Mouse (Mus musculus) lung, embryonic 15.5 days (tissue): Measurements from ENCODE around the gene Dhdds. TPM values are rescaled to one million over a fixed set of nuclear protein-coding genes. Genes with fewer than 3 reads are reported as not detected.
"Not testable (repeated sequence)": the region's sequence is repeated elsewhere in the genome, so short reads cannot be mapped to it uniquely, and the experiment has no call there.

ENCODE experiments used
- ATAC-seq: fragments of 200-750 bp; cut with Nextera tagmentation; 2 replicates; pipeline ENCODE4 v1.8.0; 2017; ENCODE audit warnings: moderate number of reproducible peaks, borderline replicate concordance; ENCODE audit not compliant: low FRiP score, low TSS enrichment; ENCODE audit errors: extremely low read depth
- H3K27ac ChIP-seq: fragments of 300-500 bp; sonication (generic); 2 replicates; pipeline ENCODE4 v1.5.1; 2015; ENCODE audit warnings: moderate library complexity, mild to moderate bottlenecking, inconsistent platforms
- H3K27me3 ChIP-seq: fragments of 300-500 bp; sonication (generic); 2 replicates; pipeline ENCODE4 v1.6.1; 2015; ENCODE audit warnings: inconsistent platforms
- H3K36me3 ChIP-seq: fragments of 300-500 bp; sonication (generic); 2 replicates; pipeline ENCODE4 v1.6.1; 2015; ENCODE audit warnings: inconsistent platforms
- H3K4me1 ChIP-seq: fragments of 300-500 bp; sonication (generic); 2 replicates; pipeline ENCODE4 v1.6.1; 2015; ENCODE audit warnings: inconsistent platforms
- H3K4me2 ChIP-seq: fragments of 300-500 bp; sonication (generic); 2 replicates; pipeline ENCODE4 v1.6.1; 2015; ENCODE audit warnings: inconsistent platforms, mild to moderate bottlenecking, moderate library complexity
- H3K4me3 ChIP-seq: fragments of 300-500 bp; sonication (generic); 2 replicates; pipeline ENCODE4 v1.5.1; 2015; ENCODE audit warnings: mild to moderate bottlenecking, inconsistent platforms
- H3K9ac ChIP-seq: fragments of 300-500 bp; sonication (generic); 2 replicates; pipeline ENCODE4 v1.6.1; 2015; ENCODE audit warnings: inconsistent platforms
- H3K9me3 ChIP-seq: fragments of 300-500 bp; sonication (generic); 2 replicates; pipeline ENCODE4 v1.6.1; 2016; ENCODE audit warnings: inconsistent platforms
- WGBS: fragments of 180-500 bp; shearing (Covaris S2); methylation state at CpG from one replicate; pipeline ENCODE4 v1.1.7; 2015; 5-methylcytosine and 5-hydroxymethylcytosine counted together
- polyA plus RNA-seq: library from polyadenylated mRNA; unstranded; fragments of >200 nt; fragmentation: Nextera tagmentation; extraction: Ambion mirVana; gene quantifications from 2 replicates; pipeline ENCODE4 v1.2.1, GENCODE M21; 2015

Dhdds gene
- polyA plus RNA-seq, 1 experiment from 2014 or later = 47.3 TPM

DNA sequence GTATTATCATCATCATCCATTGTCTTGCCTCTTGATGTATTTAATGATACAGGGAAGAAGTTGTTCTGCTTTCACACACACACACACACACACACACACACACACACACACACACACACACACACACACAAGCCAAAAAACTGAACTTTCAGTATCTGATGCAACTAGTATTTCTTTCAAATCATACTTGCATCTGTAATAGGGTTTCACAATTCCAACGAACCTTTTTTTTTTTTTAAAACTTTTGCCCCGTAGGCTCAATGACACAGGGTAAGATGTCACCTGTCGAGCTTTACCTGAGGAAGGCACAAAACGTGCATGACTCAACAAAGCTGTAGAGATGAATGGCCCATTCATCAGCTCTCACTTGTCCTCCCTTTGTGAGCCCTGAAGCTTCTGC is 1.5 kb upstream of the Dhdds start:
- H3K9ac ChIP-seq = no peak overlapping the region
- no peak overlapping the region for H3K4me3 ChIP-seq
- H3K36me3 ChIP-seq = 0 out of 2 replicates have a peak, but pooled peaks cover 3% of the 10 kb centered on the region
- peaks cover 15% of the 10 kb centered on the region for H3K4me1 ChIP-seq
- no peaks in the 10 kb centered on the region for H3K27me3 ChIP-seq
- H3K27ac ChIP-seq = no peak overlapping the region
- no peaks in the 10 kb centered on the region for H3K9me3 ChIP-seq
- no peak for ATAC-seq
- H3K4me2 ChIP-seq = no peak overlapping the region
- whole genome bisulfite sequencing = 53% methylated on average over 4 of the region's 4 CpGs

DNA sequence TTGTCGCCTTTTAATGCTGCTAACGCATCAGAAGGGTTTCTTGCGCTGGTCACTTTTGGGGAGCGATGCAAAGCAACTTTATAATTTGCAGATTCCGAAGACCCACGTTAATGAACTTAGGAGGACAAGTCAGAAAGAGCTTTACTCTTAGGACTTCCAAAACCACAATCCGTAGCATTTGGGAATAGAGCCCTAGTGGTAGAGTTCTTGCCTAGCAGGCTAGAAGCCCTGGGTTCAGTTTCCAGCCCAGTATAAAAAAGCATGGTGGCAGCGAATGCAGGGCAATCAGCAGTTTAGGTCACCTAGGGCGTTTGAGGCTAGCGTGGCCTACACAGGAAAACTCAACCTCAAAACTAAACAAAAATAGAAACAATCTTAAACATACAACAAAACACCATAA is 992 bp upstream of the Dhdds start:
- Histone ChIP-seq H3K9ac (no peak overlapping the region), H3K9me3 (no peaks in the 10 kb centered on the region), H3K4me2 (no peak overlapping the region), H3K27me3 (no peaks in the 10 kb centered on the region), H3K36me3 (0 out of 2 replicates have a peak, but pooled peaks cover 3% of the 10 kb centered on the region), H3K4me3 (no peak overlapping the region), H3K4me1 (peaks cover 15% of the 10 kb centered on the region), H3K27ac (no peak overlapping the region)
- no peak for ATAC-seq
- WGBS = 52% methylated on average over 10 of the region's 10 CpGs

DNA sequence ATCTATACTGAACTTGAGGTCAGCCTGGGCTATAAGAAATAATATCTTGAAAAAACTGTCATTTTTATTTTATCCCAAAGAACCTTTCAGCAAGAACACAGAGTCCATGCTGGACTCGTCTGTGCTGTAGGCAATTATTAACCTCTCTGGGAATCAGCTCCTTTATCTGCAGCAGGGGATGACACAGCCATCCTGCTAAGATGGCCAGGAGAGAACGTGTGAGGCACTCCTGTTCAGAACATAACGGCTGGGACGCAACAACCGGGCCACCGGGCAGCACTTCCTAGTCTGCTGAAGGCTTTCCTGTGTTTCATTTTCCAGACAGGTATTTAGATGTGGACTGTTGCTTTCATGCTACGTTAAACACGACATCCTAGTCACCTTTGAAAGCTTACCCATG is 6.0 kb downstream of the Dhdds start:
- no peak for ATAC-seq
- H3K27me3 ChIP-seq = no peaks in the 10 kb centered on the region
- WGBS = 88% methylated on average over 8 of the region's 8 CpGs
- no peaks in the 10 kb centered on the region for H3K9me3 ChIP-seq
- H3K4me3 ChIP-seq = no peak overlapping the region
- H3K9ac ChIP-seq = no peak overlapping the region
- peaks cover 3% of the 10 kb centered on the region for H3K4me1 ChIP-seq
- no peak overlapping the region for H3K4me2 ChIP-seq
- peaks cover 67% of the 10 kb centered on the region for H3K36me3 ChIP-seq
- H3K27ac ChIP-seq = no peak overlapping the region

- Histone ChIP-seq H3K36me3 (peaks cover 83% of the 10 kb centered on the region), H3K9me3 (no peaks in the 10 kb centered on the region), H3K4me1 (no peaks in the 10 kb centered on the region), H3K4me2 (no peak overlapping the region), H3K4me3 (no peak overlapping the region), H3K27ac (no peak overlapping the region), H3K27me3 (no peaks in the 10 kb centered on the region), H3K9ac (no peak overlapping the region)
- no peak for ATAC-seq
- WGBS = 84% methylated on average over 13 of the region's 13 CpGs
Measured at GRCm38 (mm10) chr4:133991087-133991660, 9.5 kb downstream of the Dhdds start.

DNA sequence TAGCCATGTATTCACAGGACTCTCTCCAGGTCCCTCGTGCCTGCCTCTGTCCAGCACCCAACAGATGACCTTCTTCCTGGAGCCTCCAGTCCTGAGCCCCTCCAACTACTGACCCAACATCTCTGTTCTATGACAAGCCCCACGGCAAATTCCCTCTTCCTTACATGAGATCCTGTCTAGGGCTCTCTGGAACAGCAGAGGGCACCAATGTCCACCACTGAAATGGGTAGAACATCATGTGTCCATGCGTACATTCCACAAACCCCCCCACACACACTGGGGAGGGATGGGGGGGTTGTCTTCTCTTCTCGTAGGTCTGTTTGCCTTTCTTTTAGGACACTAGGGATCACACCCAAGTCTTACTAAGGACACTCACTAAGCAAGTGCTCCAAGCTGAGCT is 10.7 kb downstream of the Dhdds start:
- Histone ChIP-seq H3K27ac (no peak overlapping the region), H3K36me3 (peaks cover 75% of the 10 kb centered on the region), H3K4me2 (no peak overlapping the region), H3K4me1 (no peaks in the 10 kb centered on the region), H3K9ac (no peak overlapping the region), H3K9me3 (no peaks in the 10 kb centered on the region), H3K4me3 (no peak overlapping the region), H3K27me3 (no peaks in the 10 kb centered on the region)
- no peak for ATAC-seq
- WGBS = 57% methylated on average over 4 of the region's 4 CpGs

- not testable (repeated sequence) for H3K27ac ChIP-seq, H3K4me2 ChIP-seq, H3K4me3 ChIP-seq, H3K4me1 ChIP-seq, H3K9ac ChIP-seq, H3K27me3 ChIP-seq, ATAC-seq, H3K9me3 ChIP-seq
- 81% methylated on average over 8 of the region's 8 CpGs for WGBS
- peaks cover 61% of the 10 kb centered on the region for H3K36me3 ChIP-seq
Measured at GRCm38 (mm10) chr4:133988289-133988688, 12.4 kb downstream of the Dhdds start.

DNA sequence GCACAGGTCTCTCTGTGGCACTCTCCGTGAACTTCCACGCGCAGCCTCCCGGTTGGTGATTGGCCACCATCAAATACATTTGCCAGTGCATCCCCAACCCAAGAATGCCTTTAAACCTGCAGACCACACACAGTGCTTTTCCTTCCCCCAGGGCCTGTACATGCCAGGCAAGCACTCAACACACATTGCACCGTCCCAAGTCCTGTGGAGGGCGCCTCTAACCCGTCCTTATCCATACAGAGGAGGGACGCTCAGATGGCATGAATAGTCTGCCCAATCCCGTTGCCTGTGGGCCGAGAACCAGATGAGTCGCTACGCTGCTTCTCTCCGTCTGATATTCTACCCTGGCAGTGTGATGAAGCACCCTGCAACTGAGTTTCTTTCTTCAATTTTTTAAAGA is 17.8 kb downstream of the Dhdds start:
- H3K27me3 ChIP-seq = no peaks in the 10 kb centered on the region
- H3K4me2 ChIP-seq = no peak overlapping the region
- H3K4me3 ChIP-seq = no peak overlapping the region
- peaks cover 50% of the 10 kb centered on the region for H3K36me3 ChIP-seq
- WGBS = 83% methylated on average over 13 of the region's 13 CpGs
- no peak overlapping the region for H3K9ac ChIP-seq
- H3K27ac ChIP-seq = no peak overlapping the region
- H3K4me1 ChIP-seq = no peaks in the 10 kb centered on the region
- ATAC-seq = no peak
- no peaks in the 10 kb centered on the region for H3K9me3 ChIP-seq

DNA sequence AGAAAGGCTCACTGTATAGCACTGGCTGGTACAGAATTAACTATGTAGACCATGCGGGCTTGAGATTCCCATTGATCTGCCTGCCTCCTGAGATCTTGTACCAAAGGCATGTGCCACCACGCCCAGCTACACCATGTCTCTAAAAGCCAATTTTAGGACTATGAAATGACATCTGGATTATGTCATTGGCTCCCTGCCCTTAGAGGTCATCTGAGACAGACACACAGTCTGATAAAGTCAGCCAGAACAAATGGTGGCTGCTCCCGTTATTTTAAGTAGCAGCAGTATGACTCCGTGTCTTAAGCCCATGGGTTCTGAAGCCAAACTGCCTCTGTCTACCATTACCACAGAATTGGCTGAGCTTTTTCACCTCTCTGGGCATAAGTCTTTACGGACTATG is 20.2 kb downstream of the Dhdds start:
- Histone ChIP-seq H3K27me3 (no peaks in the 10 kb centered on the region), H3K27ac (no peak overlapping the region), H3K4me2 (no peak overlapping the region), H3K9me3 (no peaks in the 10 kb centered on the region), H3K4me3 (no peak overlapping the region), H3K9ac (no peak overlapping the region), H3K4me1 (no peaks in the 10 kb centered on the region), H3K36me3 (peaks cover 43% of the 10 kb centered on the region)
- ATAC-seq = no peak
- 73% methylated on average over 5 of the region's 5 CpGs for WGBS

DNA sequence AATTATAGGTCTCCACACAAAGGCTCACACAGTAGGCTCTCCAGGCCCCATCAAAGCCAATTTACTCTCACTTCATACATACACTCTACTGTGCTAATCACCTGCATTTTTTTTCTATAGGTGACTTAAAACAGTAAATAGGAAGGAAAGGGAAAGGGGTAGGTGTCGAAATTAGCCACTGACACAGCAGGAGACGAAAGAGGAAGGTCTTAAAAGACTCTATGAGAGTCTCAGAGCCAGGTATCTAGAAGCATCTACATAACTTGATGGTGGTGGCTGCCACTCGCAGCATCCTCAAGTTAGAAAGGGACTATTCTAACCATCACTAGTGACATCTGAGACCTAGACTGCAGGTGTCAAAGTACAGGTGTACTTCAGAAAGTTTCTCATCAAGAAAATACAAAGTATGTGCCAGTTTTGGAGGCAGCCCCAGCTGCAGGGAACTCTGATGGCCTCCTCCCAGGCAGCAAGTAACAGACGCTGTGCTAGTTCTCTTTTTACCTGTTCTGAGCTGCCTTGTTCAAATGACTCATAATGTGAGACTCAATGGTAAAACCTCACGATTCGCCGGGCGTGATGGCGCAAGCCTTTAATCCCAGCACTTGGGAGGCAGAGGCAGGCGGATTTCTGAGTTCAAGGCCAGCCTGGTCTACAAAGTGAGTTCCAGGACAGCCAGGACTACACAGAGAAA is 22.6 kb downstream of the Dhdds start:
- WGBS = 90% methylated on average over 10 of the region's 10 CpGs
- Histone ChIP-seq H3K9ac (no peak overlapping the region), H3K4me1 (no peaks in the 10 kb centered on the region), H3K4me2 (no peak overlapping the region), H3K9me3 (no peaks in the 10 kb centered on the region), H3K27ac (no peak overlapping the region), H3K36me3 (peaks cover 41% of the 10 kb centered on the region), H3K4me3 (no peak overlapping the region), H3K27me3 (no peaks in the 10 kb centered on the region)
- no peak for ATAC-seq

DNA sequence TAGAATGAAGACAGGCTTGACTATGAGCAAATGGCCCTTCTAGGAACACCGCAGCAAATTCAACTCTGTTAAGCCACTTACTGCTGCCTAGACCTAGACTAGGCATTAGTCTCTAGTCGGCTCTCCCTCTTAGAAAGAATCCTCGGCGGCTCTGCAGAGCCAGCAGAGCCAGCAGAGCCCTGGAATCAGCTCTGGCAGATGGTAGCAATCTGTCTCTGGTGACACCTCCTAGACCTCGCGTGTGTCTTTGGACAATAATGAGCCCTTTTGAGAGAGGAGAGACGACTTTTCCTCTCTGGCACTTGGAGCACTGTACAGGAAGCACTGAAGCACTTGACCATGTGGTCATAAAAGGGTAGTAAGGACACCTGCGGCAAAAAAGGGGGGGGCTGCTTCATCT is 29.0 kb downstream of the Dhdds start:
- ATAC-seq = no peak
- whole genome bisulfite sequencing = 60% methylated on average over 8 of the region's 8 CpGs
- peaks cover 11% of the 10 kb centered on the region for H3K4me1 ChIP-seq

GRCm38 (mm10) chr4:133970876-133971275 is 29.8 kb downstream of the Dhdds start:
- peaks cover 21% of the 10 kb centered on the region; the same call in 1 of the 2 replicates for H3K36me3 ChIP-seq

More for the DNA sequence above, 29.0 kb downstream of the Dhdds start:
- Histone ChIP-seq H3K9ac (no peak overlapping the region), H3K4me2 (no peak overlapping the region), H3K27me3 (no peaks in the 10 kb centered on the region), H3K36me3 (peaks cover 13% of the 10 kb centered on the region; the same call in 1 of the 2 replicates), H3K9me3 (no peaks in the 10 kb centered on the region), H3K4me3 (no peak overlapping the region), H3K27ac (no peak overlapping the region)

GRCm38 (mm10) chr4:133970196-133970595 is 30.5 kb downstream of the Dhdds start:
- WGBS = 45% methylated on average over 4 of the region's 4 CpGs
- H3K36me3 ChIP-seq = peaks cover 26% of the 10 kb centered on the region; the same call in 1 of the 2 replicates
- H3K9me3 ChIP-seq = no peaks in the 10 kb centered on the region
- peaks cover 23% of the 10 kb centered on the region for H3K4me1 ChIP-seq
- no peak for ATAC-seq
- no peak overlapping the region for H3K9ac ChIP-seq
- H3K4me3 ChIP-seq = no peak overlapping the region
- H3K27me3 ChIP-seq = no peaks in the 10 kb centered on the region
- H3K4me2 ChIP-seq = no peak overlapping the region
- H3K27ac ChIP-seq = no peak overlapping the region

More at GRCm38 (mm10) chr4:133970876-133971275, 29.8 kb downstream of the Dhdds start:
- Histone ChIP-seq H3K4me2 (no peak overlapping the region), H3K27ac (no peak overlapping the region), H3K27me3 (no peaks in the 10 kb centered on the region), H3K4me3 (no peak overlapping the region), H3K9ac (no peak overlapping the region), H3K4me1 (peaks cover 18% of the 10 kb centered on the region), H3K9me3 (no peaks in the 10 kb centered on the region)
- 88% methylated on average over 13 of the region's 13 CpGs for WGBS
- no peak for ATAC-seq
